Mouse (Mus musculus) erythroid progenitor cell, adult 5-6 weeks (primary cell): Measurements from ENCODE around the gene Serpinb7. TPM values are rescaled to one million over a fixed set of nuclear protein-coding genes. Genes with fewer than 3 reads are reported as not detected.

ENCODE experiments used
- ATAC-seq: replicated peaks from 2 replicates; pipeline ENCODE4 v1.8.0; 2016; ENCODE audit warnings: moderate number of reproducible peaks, mild to moderate bottlenecking, moderate TSS enrichment, inconsistent platforms; ENCODE audit not compliant: poor library complexity, low FRiP score, severe bottlenecking
- total RNA-seq, 2 experiments: library from RNA; stranded (forward) in 1 of 2; stranded (reverse) in 1 of 2; fragments of 150-400 nt in 1 of 2; fragments of 186-747, 209-891 nt in 1 of 2; gene quantifications; 2 replicates each; pipeline versions ENCODE4 v1.2.3 to v1.2.4; 2015 to 2017; ENCODE audit warnings: low replicate concordance in 2 of 2

The Serpinb7 gene
- total RNA-seq (2015; ENCODE audit: low replicate concordance) (not detected in 2 replicates), total RNA-seq (2017; ENCODE audit: low replicate concordance) (not detected in 2 replicates)

- no peak for ATAC-seq
Observed at GRCm38 (mm10) chr1:107399355-107399754, at the start of gene Serpinb7. TSS of gene Serpinb7 (plus strand) at chr1:107399655.

- no peak for ATAC-seq
Observed at GRCm38 (mm10) chr1:107350392-107350791, 49.1 kb upstream of the Serpinb7 start.

- ATAC-seq: no peak
Observed at GRCm38 (mm10) chr1:107351115-107351514, 48.3 kb upstream of the Serpinb7 start.

- ATAC-seq: peak; percentile 57; the same call in 1 of the 2 replicates
Observed at GRCm38 (mm10) chr1:107353046-107353445, 46.4 kb upstream of the Serpinb7 start.

- no peak for ATAC-seq
Observed at GRCm38 (mm10) chr1:107360898-107361297, 38.6 kb upstream of the Serpinb7 start, which contains the start of gene Serpinb11. TSS of gene Serpinb11 (plus strand) at chr1:107361198.

- ATAC-seq: no peak
Observed at GRCm38 (mm10) chr1:107365973-107366372, 33.5 kb upstream of the Serpinb7 start.

- no peak for ATAC-seq
Observed at GRCm38 (mm10) chr1:107368944-107369343, 30.5 kb upstream of the Serpinb7 start.

- ATAC-seq: no peak
Observed at GRCm38 (mm10) chr1:107376952-107377351, 22.5 kb upstream of the Serpinb7 start.

- ATAC-seq: no peak
Observed at GRCm38 (mm10) chr1:107378368-107378767, 21.1 kb upstream of the Serpinb7 start.

- no peak for ATAC-seq
Observed at GRCm38 (mm10) chr1:107381491-107381890, 18.0 kb upstream of the Serpinb7 start.

- ATAC-seq: no peak
Observed at GRCm38 (mm10) chr1:107382404-107382803, 17.1 kb upstream of the Serpinb7 start.

GRCm38 (mm10) chr1:107384532-107384931 is 14.9 kb upstream of the Serpinb7 start:
- no peak for ATAC-seq

GRCm38 (mm10) chr1:107389753-107390152 is 9.7 kb upstream of the Serpinb7 start:
- no peak for ATAC-seq

GRCm38 (mm10) chr1:107397481-107397880 is 2.0 kb upstream of the Serpinb7 start:
- ATAC-seq: no peak

- ATAC-seq: no peak
Observed at GRCm38 (mm10) chr1:107402082-107402481, 2.6 kb downstream of the Serpinb7 start.

GRCm38 (mm10) chr1:107414650-107415049 is 15.2 kb downstream of the Serpinb7 start:
- no peak for ATAC-seq

- ATAC-seq: no peak
Observed at GRCm38 (mm10) chr1:107422487-107422886, 23.0 kb downstream of the Serpinb7 start.

- ATAC-seq: no peak
Observed at GRCm38 (mm10) chr1:107431253-107431652, 31.8 kb downstream of the Serpinb7 start.

- no peak for ATAC-seq
Observed at GRCm38 (mm10) chr1:107435528-107435927, 36.1 kb downstream of the Serpinb7 start.

- ATAC-seq: no peak
Observed at GRCm38 (mm10) chr1:107439462-107439861, 40.0 kb downstream of the Serpinb7 start.

GRCm38 (mm10) chr1:107445352-107445751 is 45.9 kb downstream of the Serpinb7 start:
- no peak for ATAC-seq

GRCm38 (mm10) chr1:107447228-107447931 is 47.9 kb downstream of the Serpinb7 start:
- ATAC-seq: no peak
